Mouse (Mus musculus) lung, adult 2 months (tissue): ENCODE data around the gene Fam69a.

Experiments
- CTCF ChIP-seq: fragments of 200-500 bp; IDR thresholded peaks from 2 replicates; pipeline ENCODE4 v1.5.1; 2011; ENCODE audit warnings: mild to moderate bottlenecking, low read length, control low read depth; ENCODE audit not compliant: insufficient read depth
- POLR2A ChIP-seq: fragments of 200-500 bp; IDR thresholded peaks from 2 replicates; pipeline ENCODE4 v1.6.1; 2011; ENCODE audit warnings: low read depth, mild to moderate bottlenecking, control low read depth, low read length, borderline replicate concordance; ENCODE audit errors: extremely low read depth

GRCm38 (mm10) chr5:107966156-107966555, 20.7 kb downstream of the Fam69a start:
- TF ChIP-seq POLR2A: no peak
- TF ChIP-seq CTCF: no peak
